Comparison of ENCODE assay signal across 8 mouse cellular contexts in the genomic region with DNA sequence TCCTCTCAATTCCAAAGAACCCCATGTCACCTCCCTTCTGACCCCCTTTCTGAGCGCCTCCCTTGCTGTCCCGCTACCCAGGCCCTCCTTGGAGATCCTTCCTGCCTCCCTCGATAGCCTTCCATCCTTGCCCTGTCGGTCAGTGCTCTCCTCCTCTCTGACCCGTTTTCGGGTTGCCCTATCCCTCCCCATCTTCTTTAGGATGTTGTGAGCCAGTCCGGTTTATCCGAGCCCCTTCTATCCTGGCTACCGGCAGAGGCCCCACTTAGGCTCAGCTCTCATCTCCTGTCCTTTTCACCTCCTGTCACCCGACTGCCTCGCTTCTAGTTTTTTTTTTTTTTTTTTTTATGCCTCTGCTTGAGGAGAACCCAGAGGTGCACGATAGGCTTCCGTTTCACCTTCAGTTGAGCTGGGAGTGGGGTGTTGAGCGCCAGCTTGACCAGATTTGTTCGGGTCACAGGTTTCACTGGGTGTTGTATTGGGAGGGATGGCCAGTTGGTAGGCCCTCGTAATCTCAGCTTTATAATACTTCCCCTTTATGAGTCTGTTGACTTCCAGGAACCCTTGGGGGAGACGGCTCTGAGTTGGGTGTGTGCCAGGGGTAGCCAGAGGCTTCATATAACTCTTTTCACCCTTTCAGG. TPM values are rescaled to one million over a fixed set of nuclear protein-coding genes. Genes with fewer than 3 reads are reported as not detected.
DNase-seq lines count a peak whose midpoint lies in the region; ATAC-seq and TF ChIP-seq lines count a peak whose summit lies in the region.

No protein-coding gene starts in this region.

- H3K9ac ChIP-seq in kidney, embryonic 16.5 days (replicated peaks; ENCODE audit: low read length) = peak overlapping the region; percentile 92
- peak overlapping the region; percentile 94 for H3K9ac ChIP-seq in stomach, postnatal 0 days (ENCODE audit: low read length)

- H3K4me2 ChIP-seq in kidney, embryonic 16.5 days (replicated peaks; ENCODE audit: low read depth, low read length) = peak overlapping the region; percentile 58
- peak overlapping the region; percentile 82 for H3K4me2 ChIP-seq in stomach, postnatal 0 days (replicated peaks; ENCODE audit: low read depth)

- peak; percentile 49 for ATAC-seq in kidney, embryonic 16.5 days (ENCODE audit: low FRiP score, low TSS enrichment)
- no peak; the same call in 1 of the 2 replicates for ATAC-seq in stomach, postnatal 0 days (ENCODE audit: low FRiP score, low TSS enrichment)

- no peaks in the 10 kb centered on the region for H3K9me3 ChIP-seq in heart, embryonic 10.5 days
- H3K9me3 ChIP-seq in kidney, embryonic 16.5 days (ENCODE audit: low read length) = no peaks in the 10 kb centered on the region
- no peaks in the 10 kb centered on the region for H3K9me3 ChIP-seq in stomach, postnatal 0 days (ENCODE audit: control insufficient read depth, low read length)

- H3K4me1 ChIP-seq in heart, embryonic 10.5 days = peaks cover 26% of the 10 kb centered on the region
- peaks cover 19% of the 10 kb centered on the region for H3K4me1 ChIP-seq in kidney, embryonic 16.5 days (ENCODE audit: insufficient read depth, low read length)
- H3K4me1 ChIP-seq in stomach, postnatal 0 days (replicated peaks; ENCODE audit: control insufficient read depth, insufficient read depth) = 0 out of 2 replicates have a peak, but pooled peaks cover 2% of the 10 kb centered on the region

- H3K4me3 ChIP-seq in heart, embryonic 10.5 days = peak overlapping the region; percentile 84
- peak overlapping the region; percentile 82 for H3K4me3 ChIP-seq in kidney, embryonic 16.5 days (ENCODE audit: low read length)
- H3K4me3 ChIP-seq in stomach, postnatal 0 days (ENCODE audit: low read depth, low read length) = peak overlapping the region; percentile 86

- TF ChIP-seq CTCF in stomach, postnatal 0 days (IDR thresholded peaks at IDR 0.05; ENCODE audit: low read depth) = no peak

- peak; percentile 32 for DNase-seq in ovary, postnatal 36 days (ENCODE audit: low spot score)
- no peak for DNase-seq in ovary, adult 18-20 months (ENCODE audit: low spot score)
- DNase-seq in adrenal gland, postnatal 14 days = peak; percentile 60
- DNase-seq in heart, embryonic 10.5 days (ENCODE audit: low spot score) = no peak
- DNase-seq in lung, postnatal 36 days = peak; percentile 66
- DNase-seq in stomach, postnatal 0 days (ENCODE audit: low spot score) = peak; percentile 61
- no peak for DNase-seq in left cerebral cortex, adult 8-10 months (ENCODE audit: low spot score in 2 of 2)

- peaks cover 8% of the 10 kb centered on the region; the same call in 1 of the 2 replicates for H3K27me3 ChIP-seq in heart, embryonic 10.5 days (ENCODE audit: insufficient read depth, poor library complexity, severe bottlenecking)
- no peaks in the 10 kb centered on the region for H3K27me3 ChIP-seq in kidney, embryonic 16.5 days (ENCODE audit: insufficient read depth, low read length)
- H3K27me3 ChIP-seq in stomach, postnatal 0 days (ENCODE audit: control insufficient read depth, insufficient read depth, low read length) = no peaks in the 10 kb centered on the region

- peaks cover 12% of the 10 kb centered on the region for H3K36me3 ChIP-seq in heart, embryonic 10.5 days
- H3K36me3 ChIP-seq in kidney, embryonic 16.5 days (ENCODE audit: insufficient read depth, low read length) = no peaks in the 10 kb centered on the region
- peaks cover 4% of the 10 kb centered on the region; the same call in 1 of the 2 replicates for H3K36me3 ChIP-seq in stomach, postnatal 0 days (ENCODE audit: control insufficient read depth, insufficient read depth, low read length)

- WGBS in heart, embryonic 10.5 days = 9% methylated on average over 17 of the region's 17 CpGs
- WGBS in kidney, embryonic 16.5 days = 4% methylated on average over 17 of the region's 17 CpGs
- WGBS in stomach, postnatal 0 days = 4% methylated on average over 17 of the region's 17 CpGs

- H3K27ac ChIP-seq in heart, embryonic 10.5 days = peak overlapping the region; percentile 93
- peak overlapping the region; percentile 71 for H3K27ac ChIP-seq in kidney, embryonic 16.5 days (ENCODE audit: low read length)
- H3K27ac ChIP-seq in stomach, postnatal 0 days (replicated peaks) = peak overlapping the region; percentile 96

- TF ChIP-seq EP300 in stomach, postnatal 0 days (optimal IDR thresholded peaks at IDR 0.05) = no peak

RNA-seq across cellular contexts. Expression of gene Ppard, which starts 0.7 kb away (rescaled TPM):
- 36.1 and 39.8 TPM in 2 replicates for total RNA-seq in adrenal gland, postnatal 14 days (2021)
- polyA plus RNA-seq in heart, embryonic 10.5 days (2016; fragmentation: Nextera tagmentation; extraction: Ambion mirVana) = 0.87 and 1.2 TPM in 2 replicates
- 2.1 and 2.2 TPM in 2 replicates for polyA plus RNA-seq in kidney, embryonic 16.5 days (2015; fragmentation: Nextera tagmentation; extraction: Ambion mirVana)
- polyA plus RNA-seq in stomach, postnatal 0 days (2015; fragmentation: Nextera tagmentation; extraction: Ambion mirVana) = 3.1 and 3.4 TPM in 2 replicates
- total RNA-seq in left cerebral cortex, adult 8-10 months (2022) = 10 to 100 TPM; 26.4 to 28.8 (median 27.1) TPM

RNA-seq across cellular contexts. Expression of gene Def6, which starts 25.6 kb away (rescaled TPM):
- 3.3 and 8.9 TPM in 2 replicates for total RNA-seq in adrenal gland, postnatal 14 days (2021)
- polyA plus RNA-seq in heart, embryonic 10.5 days (2016; fragmentation: Nextera tagmentation; extraction: Ambion mirVana) = 3.2 and 5.2 TPM in 2 replicates
- 7.2 and 7.4 TPM in 2 replicates for polyA plus RNA-seq in kidney, embryonic 16.5 days (2015; fragmentation: Nextera tagmentation; extraction: Ambion mirVana)
- 11.4 and 12.0 TPM in 2 replicates for polyA plus RNA-seq in stomach, postnatal 0 days (2015; fragmentation: Nextera tagmentation; extraction: Ambion mirVana)
- total RNA-seq in left cerebral cortex, adult 8-10 months (2022) = 1 to 10 TPM; 2.8 to 5.5 (median 3.7) TPM

RNA-seq across cellular contexts. Expression of gene Zfp523, which starts 56.3 kb away (rescaled TPM):
- 36.8 and 43.4 TPM in 2 replicates for total RNA-seq in adrenal gland, postnatal 14 days (2021)
- polyA plus RNA-seq in heart, embryonic 10.5 days (2016; fragmentation: Nextera tagmentation; extraction: Ambion mirVana) = 28.1 and 34.2 TPM in 2 replicates
- polyA plus RNA-seq in kidney, embryonic 16.5 days (2015; fragmentation: Nextera tagmentation; extraction: Ambion mirVana) = 38.2 and 40.4 TPM in 2 replicates
- polyA plus RNA-seq in stomach, postnatal 0 days (2015; fragmentation: Nextera tagmentation; extraction: Ambion mirVana) = 17.2 and 18.1 TPM in 2 replicates
- total RNA-seq in left cerebral cortex, adult 8-10 months (2022) = 100 to 1,000 TPM in 3 of 4 experiments, 10 to 100 TPM in 1; 97.7 to 106 (median 102) TPM

Comparison
In these comparisons a context has a peak if more than half of its experiments do, and no peak if none do; other contexts are left out.
1. DNase-seq: peak in ovary, postnatal 36 days (single experiment), adrenal gland, postnatal 14 days (single experiment), lung, postnatal 36 days (single experiment) and stomach, postnatal 0 days (single experiment); none in ovary, adult 18-20 months (single experiment), heart, embryonic 10.5 days (single experiment) and left cerebral cortex, adult 8-10 months (0 of 2).
2. Peak in every context shown above with its lines, with median percentiles within 50 percentile points of each other: H3K27ac ChIP-seq and H3K4me3 ChIP-seq.